ENCODE assay signal across 11 mouse cellular contexts in genomic region chr3:143949656-143950055, GRCm38 (mm10).
DNase-seq lines count a peak whose midpoint lies in the region; ATAC-seq and TF ChIP-seq lines count a peak whose summit lies in the region.
"Had no signal": no experiment of that assay in that cellular context is flagged by ENCODE, and none has a peak within 500 bp of the region (broad histone marks: within the 10 kb centered on the region; RNA-seq: fewer than 3 reads in every experiment).

No protein-coding gene starts in this region.

- WGBS in lung, embryonic 14.5 days: 45% methylated on average over 8 of the region's 8 CpGs
- 43% methylated on average over 8 of the region's 8 CpGs for WGBS in lung, adult 2 months
- 20% methylated on average over 8 of the region's 8 CpGs for WGBS in hindbrain, embryonic 14.5 days

- peaks cover 5% of the 10 kb centered on the region; the same call in 1 of the 2 replicates for H3K4me1 ChIP-seq in lung, embryonic 14.5 days (ENCODE audit: insufficient read depth)
- no peaks in the 10 kb centered on the region for H3K4me1 ChIP-seq in lung, adult 2 months (ENCODE audit: control insufficient read depth, insufficient read depth, low read length)
- H3K4me1 ChIP-seq in brown adipose tissue, adult 24 weeks (ENCODE audit: control insufficient read depth, insufficient read depth, insufficient read length, low read length): peaks cover 7% of the 10 kb centered on the region
- H3K4me1 ChIP-seq in hindbrain, embryonic 14.5 days (replicated peaks; ENCODE audit: control insufficient read depth, insufficient read depth, low read length): 0 out of 2 replicates have a peak, but pooled peaks cover 7% of the 10 kb centered on the region

- H3K27me3 ChIP-seq in lung, embryonic 14.5 days (ENCODE audit: insufficient read depth, low read length): no peaks in the 10 kb centered on the region
- no peaks in the 10 kb centered on the region for H3K27me3 ChIP-seq in hindbrain, embryonic 14.5 days (ENCODE audit: control insufficient read depth, insufficient read depth, low read length)

- TF ChIP-seq POLR2A in lung, adult 2 months (IDR thresholded peaks at IDR 0.05; ENCODE audit: borderline replicate concordance, extremely low read depth, low read depth, low read length): no peak

- H3K9ac ChIP-seq in lung, embryonic 14.5 days: no peak overlapping the region
- no peak overlapping the region for H3K9ac ChIP-seq in hindbrain, embryonic 14.5 days

- no peak for TF ChIP-seq CTCF in lung, embryonic 14.5 days (IDR thresholded peaks at IDR 0.05; ENCODE audit: low read depth)
- TF ChIP-seq CTCF in lung, adult 2 months (IDR thresholded peaks at IDR 0.05; ENCODE audit: insufficient read depth, low read length): no peak

- peak; percentile 4 for DNase-seq in adrenal gland, postnatal 14 days
- no peak for DNase-seq in adrenal gland, adult 2 months
- DNase-seq in lung, embryonic 14.5 days: peak; percentile 40
- no peak for DNase-seq in lung, adult 2 months
- peak; percentile 44 for DNase-seq in hindbrain, embryonic 14.5 days (ENCODE audit: low spot score)
- no peak for DNase-seq in thymus, postnatal 10 days (ENCODE audit: low spot score in 2 of 2)
- DNase-seq in layer of hippocampus, postnatal 36 days: no peak
- DNase-seq: cerebellum, adult 9-10 months; left cerebral cortex, postnatal 4 days; thymus, postnatal 25 days had no signal

- H3K9me3 ChIP-seq in lung, embryonic 14.5 days (ENCODE audit: low read depth, low read length): no peaks in the 10 kb centered on the region
- no peaks in the 10 kb centered on the region for H3K9me3 ChIP-seq in hindbrain, embryonic 14.5 days (ENCODE audit: control insufficient read depth, low read length)

- no peak overlapping the region for H3K27ac ChIP-seq in lung, embryonic 14.5 days (ENCODE audit: low read depth)
- H3K27ac ChIP-seq in brown adipose tissue, adult 24 weeks (replicated peaks; ENCODE audit: low read depth, low read length): peak overlapping the region; percentile 91
- H3K27ac ChIP-seq in hindbrain, embryonic 14.5 days: no peak overlapping the region

- no peak overlapping the region for H3K4me2 ChIP-seq in lung, embryonic 14.5 days
- no peak overlapping the region for H3K4me2 ChIP-seq in hindbrain, embryonic 14.5 days (replicated peaks)

- no peak overlapping the region for H3K4me3 ChIP-seq in lung, embryonic 14.5 days (ENCODE audit: low read depth, low read length)
- H3K4me3 ChIP-seq in lung, adult 2 months (replicated peaks; ENCODE audit: extremely low read depth, low read depth, low read length): no peak overlapping the region
- H3K4me3 ChIP-seq in brown adipose tissue, adult 24 weeks (ENCODE audit: insufficient read depth, low read depth, low read length): no peak overlapping the region
- no peak overlapping the region for H3K4me3 ChIP-seq in hindbrain, embryonic 14.5 days (replicated peaks; ENCODE audit: low read length)

- no peak for ATAC-seq in lung, embryonic 14.5 days (ENCODE audit: insufficient read depth)
- ATAC-seq in hindbrain, embryonic 14.5 days (ENCODE audit: low FRiP score): peak; percentile 46; the same call in 1 of the 2 replicates

- H3K36me3 ChIP-seq in lung, embryonic 14.5 days (ENCODE audit: insufficient read depth): no peaks in the 10 kb centered on the region
- H3K36me3 ChIP-seq in hindbrain, embryonic 14.5 days (replicated peaks; ENCODE audit: control insufficient read depth, insufficient read depth): no peaks in the 10 kb centered on the region

Comparison
In these comparisons a context has a peak if more than half of its experiments do, and no peak if none do; other contexts are left out.
1. DNase-seq: peak in adrenal gland, postnatal 14 days (single experiment), lung, embryonic 14.5 days (single experiment) and hindbrain, embryonic 14.5 days (single experiment); none in adrenal gland, adult 2 months (single experiment), lung, adult 2 months (single experiment), thymus, postnatal 10 days (0 of 2) and layer of hippocampus, postnatal 36 days (0 of 2).